Mouse (Mus musculus) testis, adult 2 months (tissue): ENCODE measurements at regions not wholly inside any gene's neighbourhood (a gene's known extent, or its start where the extent isn't known, plus 50 kb on each side); places are given as distances from the start of the nearest gene placed in this dataset.

Source experiments
- H3K27ac ChIP-seq: fragments of 200-500 bp; 2 replicates; pipeline ENCODE4 v1.5.1; 2012; ENCODE audit warnings: low read depth, low read length; ENCODE audit not compliant: control insufficient read depth, insufficient read depth
- H3K27me3 ChIP-seq: fragments of 200-500 bp; 2 replicates; pipeline ENCODE4 v1.6.1; 2012; ENCODE audit warnings: mild to moderate bottlenecking, low read length, moderate library complexity; ENCODE audit not compliant: control insufficient read depth, insufficient read depth
- H3K36me3 ChIP-seq: fragments of 200-500 bp; 2 replicates; pipeline ENCODE4 v1.6.1; 2012; ENCODE audit warnings: mild to moderate bottlenecking, low read length; ENCODE audit not compliant: control insufficient read depth, insufficient read depth
- H3K4me1 ChIP-seq: fragments of 200-500 bp; 2 replicates; pipeline ENCODE4 v1.6.1; 2012; ENCODE audit warnings: low read length; ENCODE audit not compliant: control insufficient read depth, insufficient read depth
- H3K4me3 ChIP-seq: fragments of 200-500 bp; 2 replicates; pipeline ENCODE4 v1.5.1; 2012; ENCODE audit warnings: low read depth, mild to moderate bottlenecking, low read length, moderate library complexity, mixed read lengths; ENCODE audit not compliant: control insufficient read depth
- CTCF ChIP-seq: fragments of 200-500 bp; IDR thresholded peaks from 2 replicates; pipeline ENCODE4 v1.5.1; 2012; ENCODE audit warnings: low read depth, mild to moderate bottlenecking, inconsistent platforms, low read length, moderate library complexity; ENCODE audit not compliant: control insufficient read depth, insufficient read depth, insufficient replicate concordance
- POLR2A ChIP-seq: fragments of 200-500 bp; IDR thresholded peaks from 2 replicates; pipeline ENCODE4 v1.6.1; 2012; ENCODE audit warnings: low read depth, mild to moderate bottlenecking, inconsistent platforms, low read length, moderate library complexity; ENCODE audit not compliant: control insufficient read depth

GRCm38 (mm10) chr17:88134546-88134945 lies 69.5 kb upstream of the Fbxo11 start:
- H3K36me3 ChIP-seq, result no peaks in the 10 kb centered on the region
- H3K27me3 ChIP-seq, result no peaks in the 10 kb centered on the region
- no peak overlapping the region for H3K4me3 ChIP-seq
- TF ChIP-seq CTCF, result no peak
- TF ChIP-seq POLR2A, result no peak
- H3K27ac ChIP-seq, result no peak overlapping the region
- H3K4me1 ChIP-seq, result no peaks in the 10 kb centered on the region

GRCm38 (mm10) chr17:88141538-88141937 lies 76.4 kb upstream of the Fbxo11 start:
- H3K4me1 ChIP-seq, result no peaks in the 10 kb centered on the region; the same call in 1 of the 2 replicates
- TF ChIP-seq CTCF (no peak), POLR2A (no peak)
- H3K27ac ChIP-seq, result no peak overlapping the region
- no peak overlapping the region; the same call in 1 of the 2 replicates for H3K4me3 ChIP-seq
- H3K36me3 ChIP-seq, result no peaks in the 10 kb centered on the region
- H3K27me3 ChIP-seq, result no peaks in the 10 kb centered on the region

- Histone ChIP-seq H3K27ac (no peak overlapping the region), H3K4me3 (no peak overlapping the region), H3K4me1 (no peaks in the 10 kb centered on the region; the same call in 1 of the 2 replicates), H3K27me3 (no peaks in the 10 kb centered on the region), H3K36me3 (no peaks in the 10 kb centered on the region)
- TF ChIP-seq POLR2A (no peak), CTCF (no peak)
These were observed 76.9 kb upstream of the Fbxo11 start for GRCm38 (mm10) chr17:88142003-88142402.

- H3K4me3 ChIP-seq, result no peak overlapping the region
- H3K36me3 ChIP-seq, result no peaks in the 10 kb centered on the region
- no peak for TF ChIP-seq POLR2A
- no peak for TF ChIP-seq CTCF
- H3K27me3 ChIP-seq, result no peaks in the 10 kb centered on the region
- H3K4me1 ChIP-seq, result no peaks in the 10 kb centered on the region; the same call in 1 of the 2 replicates
- no peak overlapping the region for H3K27ac ChIP-seq
These were observed 77.7 kb upstream of the Fbxo11 start for GRCm38 (mm10) chr17:88142809-88143208.

GRCm38 (mm10) chr17:88143378-88143943 lies 78.4 kb upstream of the Fbxo11 start:
- Histone ChIP-seq H3K4me3 (no peak overlapping the region), H3K36me3 (no peaks in the 10 kb centered on the region), H3K27ac (no peak overlapping the region), H3K27me3 (no peaks in the 10 kb centered on the region), H3K4me1 (no peaks in the 10 kb centered on the region; the same call in 1 of the 2 replicates)
- TF ChIP-seq POLR2A, result no peak
- no peak for TF ChIP-seq CTCF

GRCm38 (mm10) chr17:88158550-88158949 lies 93.5 kb upstream of the Fbxo11 start:
- Histone ChIP-seq H3K27me3 (no peaks in the 10 kb centered on the region), H3K27ac (no peak overlapping the region), H3K4me1 (no peaks in the 10 kb centered on the region; the same call in none of the 2 replicates), H3K4me3 (no peak overlapping the region), H3K36me3 (no peaks in the 10 kb centered on the region)
- TF ChIP-seq CTCF (no peak), POLR2A (no peak)

GRCm38 (mm10) chr17:88159212-88159668 lies 94.1 kb upstream of the Fbxo11 start:
- no peaks in the 10 kb centered on the region for H3K27me3 ChIP-seq
- no peak overlapping the region for H3K4me3 ChIP-seq
- no peaks in the 10 kb centered on the region; the same call in none of the 2 replicates for H3K4me1 ChIP-seq
- H3K36me3 ChIP-seq, result no peaks in the 10 kb centered on the region
- TF ChIP-seq POLR2A, result no peak
- no peak for TF ChIP-seq CTCF
- no peak overlapping the region for H3K27ac ChIP-seq

- no peaks in the 10 kb centered on the region for H3K27me3 ChIP-seq
- no peak overlapping the region for H3K4me3 ChIP-seq
- H3K4me1 ChIP-seq, result no peaks in the 10 kb centered on the region; the same call in none of the 2 replicates
- TF ChIP-seq POLR2A (no peak), CTCF (no peak)
- no peak overlapping the region for H3K27ac ChIP-seq
- H3K36me3 ChIP-seq, result no peaks in the 10 kb centered on the region
These were observed 95.0 kb upstream of the Fbxo11 start for GRCm38 (mm10) chr17:88159851-88160676.
